Mouse (Mus musculus): ENCODE results near the gene Mnx1. TPM values are rescaled to one million over a fixed set of nuclear protein-coding genes. Genes with fewer than 3 reads are reported as not detected.
"Not testable (repeated sequence)": the region's sequence is repeated elsewhere in the genome, so short reads cannot be mapped to it uniquely, and the experiment has no call there.

Gene Mnx1
- polyA plus RNA-seq, 2 experiments from 2014 or later: not detected

DNA sequence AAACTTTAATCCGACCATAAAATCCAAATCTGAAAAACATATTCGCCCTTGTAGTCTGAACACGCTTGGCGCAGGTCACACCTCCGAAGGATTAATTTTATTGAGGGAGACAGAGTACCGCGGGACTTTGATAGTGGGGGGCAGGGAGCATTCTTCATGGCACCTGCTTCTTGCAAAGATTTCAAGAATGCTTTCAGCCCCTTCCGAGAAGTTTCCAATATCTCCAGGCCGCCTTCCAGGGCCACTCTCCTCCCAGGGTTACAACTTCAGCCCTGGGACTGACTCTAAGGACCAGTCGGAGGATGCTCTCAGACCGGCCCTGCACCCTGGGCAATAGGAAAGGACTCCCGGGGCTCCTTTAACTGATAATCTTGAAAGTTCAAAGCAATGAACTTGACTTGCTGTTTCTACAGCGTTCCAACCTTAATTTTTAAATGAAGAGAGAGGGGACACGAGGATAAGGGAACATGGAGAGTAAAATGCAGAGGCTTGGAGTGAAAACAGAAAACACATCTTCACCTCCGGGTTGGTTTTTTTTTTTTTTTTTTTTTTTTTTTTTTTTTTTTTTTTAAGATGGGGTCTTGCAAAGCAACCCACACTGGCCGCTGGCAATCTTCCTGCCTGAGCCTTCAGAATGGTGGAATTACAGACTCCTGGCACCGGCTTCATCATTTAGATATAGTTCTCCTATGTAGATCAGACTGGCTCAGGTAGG lies 9.8 kb downstream of the Mnx1 start:
- no peak for ATAC-seq

DNA sequence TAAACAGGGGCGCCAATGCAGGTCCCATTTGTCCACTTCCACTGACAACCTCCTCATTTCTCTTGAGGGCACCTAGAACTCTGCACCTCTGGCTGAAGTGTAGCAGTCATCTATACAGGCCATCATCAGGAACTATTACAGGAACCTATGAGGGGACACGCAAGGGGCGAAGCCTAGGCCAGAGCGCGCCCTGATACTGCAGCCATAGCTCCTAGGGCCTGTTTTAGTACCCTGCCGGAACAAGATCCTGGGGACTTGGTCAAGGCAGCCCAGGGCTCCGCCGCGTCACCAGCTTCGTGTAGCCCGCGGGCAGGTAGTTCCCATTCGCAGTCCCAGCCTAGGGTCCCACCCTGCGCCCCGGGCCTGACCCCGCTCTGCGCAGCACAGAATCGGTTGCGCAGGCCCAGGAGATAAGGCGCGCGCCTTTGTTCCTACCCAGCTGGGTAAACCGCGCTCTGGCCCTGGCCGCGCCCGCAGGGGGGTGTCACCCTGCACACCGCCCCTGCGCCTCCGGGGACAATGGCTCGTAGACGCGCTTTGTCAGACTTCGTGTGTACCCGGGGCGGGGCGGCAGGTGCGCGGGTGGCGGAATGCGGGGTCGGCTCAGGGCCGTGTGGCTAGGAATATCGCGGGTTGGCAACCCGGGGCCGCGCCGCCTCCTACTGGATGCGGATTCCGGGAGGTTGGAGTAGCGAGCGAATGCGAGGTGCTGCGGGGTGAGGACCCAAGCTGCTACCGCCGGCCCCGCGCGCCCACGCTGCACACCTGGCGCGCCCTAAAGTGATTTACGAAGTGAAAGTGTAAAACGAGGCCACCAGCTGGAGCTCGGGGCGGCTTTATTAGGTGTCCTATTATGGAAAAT lies 10.6 kb downstream of the Mnx1 start:
- no peak for ATAC-seq

DNA sequence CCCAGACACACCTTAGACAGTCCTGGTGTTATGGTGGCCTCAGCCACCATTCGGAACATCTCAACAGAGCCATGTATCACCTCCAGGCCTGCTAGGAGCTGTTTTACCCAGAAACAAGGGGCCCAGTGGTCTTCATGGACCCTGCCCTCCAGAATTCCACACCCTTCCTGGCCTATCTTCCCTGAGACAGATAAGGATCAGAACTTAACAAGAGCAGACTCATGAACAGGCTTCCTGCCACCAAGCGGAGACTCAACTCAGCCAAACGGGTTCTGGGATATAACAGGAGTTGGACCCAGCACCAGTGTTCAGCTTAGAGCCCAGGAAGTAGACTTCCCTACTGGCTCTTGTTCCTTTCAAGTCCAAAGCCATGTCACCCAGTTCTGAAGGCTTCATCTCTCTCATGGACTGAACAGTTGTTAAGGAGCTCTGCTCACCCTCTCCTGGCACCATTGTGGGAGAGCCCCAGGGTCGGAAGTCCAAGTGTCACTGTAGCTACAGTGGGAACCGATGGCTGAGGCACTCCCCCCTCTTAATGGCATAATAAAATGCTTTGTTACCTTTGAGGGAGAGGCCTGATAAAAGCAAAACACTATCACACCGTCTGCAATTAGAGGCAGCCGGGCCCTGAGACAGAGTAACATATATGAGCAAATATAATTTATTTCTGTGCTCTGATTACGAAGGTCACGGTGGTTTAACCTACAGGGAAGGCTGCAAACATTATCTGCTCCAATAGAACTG lies 15.2 kb downstream of the Mnx1 start:
- no peak for ATAC-seq

DNA sequence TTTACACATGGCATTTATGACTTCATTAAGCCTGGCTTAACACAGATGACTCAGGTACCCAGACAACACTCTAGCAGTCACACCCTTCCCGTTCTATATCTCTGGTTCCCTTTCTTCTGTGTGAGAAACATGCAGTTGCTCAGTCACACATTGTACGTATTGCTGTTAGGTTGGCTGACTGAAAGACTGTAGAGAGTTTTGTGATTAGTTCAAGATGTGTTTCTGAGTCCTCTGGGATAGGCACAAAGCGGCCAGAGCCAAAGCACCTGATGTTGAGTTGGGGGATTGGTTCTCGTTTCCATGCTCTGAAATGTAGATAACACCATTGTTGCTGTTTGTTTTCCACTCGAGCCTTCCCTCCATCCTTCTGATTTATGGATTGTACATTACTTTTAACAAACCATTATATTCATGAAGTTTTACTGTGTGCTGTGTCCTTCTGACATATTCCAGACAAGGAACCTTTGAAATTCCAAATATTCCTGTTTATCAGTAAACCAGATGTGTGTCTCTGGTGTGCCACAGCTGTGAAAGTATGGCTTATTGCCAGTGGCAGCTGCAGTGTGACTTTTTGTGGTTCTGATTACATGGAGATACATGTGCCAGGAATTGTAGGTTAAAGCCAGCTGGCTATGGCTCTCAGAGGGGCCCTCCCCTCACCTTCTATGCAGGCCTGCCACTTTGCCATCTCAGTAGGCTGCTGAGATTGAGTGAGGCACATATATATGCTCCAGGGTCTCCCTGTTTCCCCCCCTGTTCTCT lies 21.2 kb downstream of the Mnx1 start:
- no peak for ATAC-seq

DNA sequence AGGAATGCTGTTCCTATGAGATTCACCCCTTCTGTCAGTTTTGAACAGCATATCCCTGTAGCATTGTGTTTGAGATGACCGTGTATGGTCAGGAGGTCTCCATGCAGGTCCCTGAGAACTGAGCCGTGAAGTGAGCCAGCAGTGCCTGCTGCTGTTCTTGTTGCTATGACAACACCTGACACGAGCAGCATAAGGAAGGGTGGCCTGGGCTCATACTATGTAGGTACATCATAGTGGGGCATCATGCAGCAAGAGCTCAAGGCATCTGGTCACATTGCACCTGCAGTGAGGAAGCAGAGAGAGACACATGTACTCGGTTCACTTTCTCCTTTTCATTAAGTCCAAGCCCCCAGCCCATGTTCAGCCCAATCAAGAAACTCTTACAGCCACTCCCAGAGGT lies 25.9 kb downstream of the Mnx1 start:
- no peak for ATAC-seq

DNA sequence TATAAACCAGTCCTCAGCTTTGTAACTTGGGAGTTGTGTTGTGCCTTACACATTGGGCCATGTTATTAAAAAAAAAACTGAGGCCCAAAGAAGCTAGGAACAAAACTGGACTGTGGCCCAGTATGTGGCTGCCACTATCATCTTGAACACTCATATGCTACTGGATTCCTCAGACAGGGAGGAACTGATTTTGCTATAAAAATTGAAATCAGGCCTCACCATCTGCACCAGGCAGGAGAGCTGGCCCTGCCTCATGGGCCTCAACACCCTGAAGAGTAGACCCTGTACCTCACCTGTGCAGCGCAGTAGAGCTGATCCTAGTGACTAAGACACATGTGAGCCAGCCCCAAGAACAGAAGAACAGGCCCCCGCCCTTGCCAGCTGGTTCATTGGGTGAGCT lies 33.0 kb downstream of the Mnx1 start:
- no peak for ATAC-seq

DNA sequence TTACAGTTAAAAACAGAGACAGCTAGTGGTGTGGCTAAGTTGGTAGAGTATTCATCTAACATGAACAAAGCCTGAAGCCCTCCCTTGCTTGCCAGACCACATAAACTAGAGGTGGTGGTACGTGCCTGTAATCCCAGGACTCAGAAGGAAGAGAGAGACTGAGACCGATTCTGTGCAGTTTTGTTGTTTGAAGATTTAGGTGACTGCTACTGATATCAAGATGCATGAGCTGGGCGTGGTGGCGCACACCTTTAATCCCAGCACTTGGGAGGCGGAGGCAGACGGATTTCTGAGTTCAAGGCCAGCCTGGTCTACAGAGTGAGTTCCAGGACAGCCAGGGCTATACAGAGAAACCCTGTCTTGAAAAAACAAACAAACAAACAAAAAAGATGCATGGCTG lies 41.5 kb downstream of the Mnx1 start:
- ATAC-seq: not testable (repeated sequence)

DNA sequence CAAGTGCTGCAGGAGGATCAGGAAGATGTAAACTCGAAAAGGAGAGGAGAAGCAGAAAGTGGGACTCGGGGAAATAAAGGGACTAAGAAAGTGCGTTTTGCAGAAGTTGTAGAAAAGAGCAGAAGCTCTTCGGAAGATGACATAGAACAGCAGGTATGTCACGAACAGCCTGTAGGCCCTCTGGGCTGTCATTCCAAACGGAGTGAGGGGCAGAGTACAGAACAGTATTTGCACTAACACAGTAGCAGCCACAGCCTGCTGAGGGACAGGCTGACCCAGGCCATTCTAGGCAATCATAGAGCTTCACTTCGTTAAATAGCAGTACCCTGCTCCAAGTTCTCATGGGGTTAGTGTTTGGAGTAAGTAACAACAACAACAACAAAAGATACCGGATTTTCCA lies 42.8 kb downstream of the Mnx1 start:
- no peak for ATAC-seq

DNA sequence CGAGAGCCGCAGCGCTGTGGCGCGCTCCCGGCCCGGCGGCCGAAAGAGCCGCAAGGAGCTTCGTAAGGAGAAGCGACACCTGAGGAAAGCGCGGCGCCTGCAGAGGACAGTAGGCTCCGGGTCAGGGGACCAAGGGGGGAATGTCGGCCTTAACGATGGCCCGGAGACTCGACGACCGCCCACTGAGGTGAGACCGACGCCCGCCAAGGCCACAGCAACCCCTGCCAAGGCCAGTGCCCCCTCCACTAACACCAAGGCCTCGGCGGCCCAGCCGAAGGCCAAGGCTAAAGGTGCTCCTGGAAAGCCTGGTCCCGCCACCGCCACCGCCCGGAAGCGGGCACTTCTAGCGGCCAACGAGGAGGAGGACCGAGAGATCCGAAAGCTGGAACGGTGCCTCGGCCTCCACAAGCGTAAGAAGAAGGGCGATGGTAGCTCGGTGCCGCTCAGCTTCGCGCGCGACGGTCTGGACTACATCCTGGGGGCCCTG lies 43.4 kb downstream of the Mnx1 start:
- peak; percentile 40 for ATAC-seq

DNA sequence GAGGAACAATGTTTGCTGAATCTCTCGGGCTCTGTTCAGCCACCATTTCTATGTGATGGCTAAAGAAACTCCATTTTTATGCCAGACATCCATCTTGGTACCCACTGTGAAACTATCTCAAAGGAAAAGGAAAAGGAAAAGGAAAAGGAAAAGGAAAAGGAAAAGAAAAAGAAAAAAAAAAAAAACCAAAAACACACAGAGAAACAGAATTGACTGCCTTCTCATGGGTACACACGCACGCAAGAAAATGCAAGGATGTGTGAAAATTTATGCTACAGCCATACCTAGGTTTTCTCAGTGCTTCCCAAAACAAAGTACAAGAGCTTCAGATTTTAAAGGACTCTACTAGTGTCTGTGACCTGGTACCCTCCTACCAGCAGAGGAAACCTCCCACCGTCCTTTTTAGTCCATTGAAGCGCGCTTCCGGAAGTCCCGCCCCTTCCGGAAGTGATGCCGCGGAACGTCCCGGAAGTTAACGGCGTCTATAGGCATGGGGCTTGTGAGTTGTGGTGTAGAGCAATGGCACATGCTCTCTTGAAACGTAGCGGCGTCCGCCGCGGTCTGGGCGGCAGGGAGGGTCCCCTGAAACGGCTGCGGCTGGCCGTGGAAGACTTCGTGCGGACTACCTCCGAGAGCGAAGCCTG lies 43.9 kb downstream of the Mnx1 start, which contains the start of gene Nom1:
Gene Nom1, plus strand, starts transcription at position 437 of the 644 bp plus-strand sequence.
- peak; percentile 100 for ATAC-seq

DNA sequence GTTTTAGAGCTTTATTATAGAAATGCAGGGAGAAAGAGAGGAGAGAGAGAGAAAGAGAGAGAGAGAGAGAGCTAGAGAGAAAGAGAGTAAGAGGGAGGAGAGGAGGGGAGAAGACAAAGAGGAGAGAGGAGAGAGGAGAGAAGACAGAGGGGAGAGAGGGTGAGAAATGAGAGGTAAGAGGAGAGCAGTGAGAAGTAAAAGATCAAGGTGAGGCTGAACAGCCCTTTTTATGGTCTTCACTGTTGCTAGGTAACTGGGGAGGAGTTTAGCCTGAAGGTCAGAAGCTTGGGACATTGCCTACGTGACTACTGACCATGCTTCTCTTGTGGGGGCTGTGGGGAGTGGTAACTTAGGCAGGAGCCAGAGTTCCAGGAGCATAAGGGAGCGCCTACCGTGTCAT lies 54.9 kb downstream of the Mnx1 start:
- ATAC-seq: not testable (repeated sequence)

Other genes starting within 250 kb of the Mnx1 start
- 1 to 10 TPM; 2.3 to 2.8 TPM for gene Lmbr1, start 100.1 kb downstream of the Mnx1 start, polyA plus RNA-seq (2017; shearing (Covaris generic))
- 10 to 100 TPM; 10.8 to 17.2 TPM for gene Nom1, start 43.8 kb downstream of the Mnx1 start, polyA plus RNA-seq (2017; shearing (Covaris generic))
- 10 to 100 TPM; 19.0 to 19.2 TPM for gene Ube3c, start 90.8 kb upstream of the Mnx1 start, polyA plus RNA-seq (2017; shearing (Covaris generic))